Mouse (Mus musculus) v-Abl transformed pro-B cells (cell line): Measurements from ENCODE around the gene Inpp5e.
"Not testable (repeated sequence)": the region's sequence is repeated elsewhere in the genome, so short reads cannot be mapped to it uniquely, and the experiment has no call there.

Source experiments
- in situ Hi-C, 2 experiments: fragments of 400-800 bp; cut with MboI; formaldehyde crosslinking; loops; one replicate each; pipeline ENCODE4 v1.15.1; 2025; ENCODE audit not compliant: unreplicated experiment in 2 of 2

Gene Inpp5e

DNA sequence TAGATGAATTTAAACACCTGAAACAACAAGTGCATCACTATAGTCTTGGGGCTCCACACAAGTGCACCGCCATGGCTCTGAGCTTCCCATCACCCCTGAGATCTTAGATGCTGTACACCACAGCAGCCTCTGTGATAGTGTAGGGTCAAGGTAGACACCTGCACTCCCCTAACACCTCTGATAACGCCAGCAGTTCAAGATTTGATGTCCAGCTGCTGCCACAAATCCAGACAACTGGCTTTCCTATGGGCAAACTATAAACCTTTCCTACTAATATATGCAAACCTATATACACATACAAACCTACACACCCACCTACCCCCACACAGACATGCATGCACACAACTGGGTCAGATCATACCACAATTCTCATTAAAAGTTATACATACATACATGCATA lies 15.5 kb upstream of the Inpp5e start:
- in situ Hi-C loops: no loop called here

DNA sequence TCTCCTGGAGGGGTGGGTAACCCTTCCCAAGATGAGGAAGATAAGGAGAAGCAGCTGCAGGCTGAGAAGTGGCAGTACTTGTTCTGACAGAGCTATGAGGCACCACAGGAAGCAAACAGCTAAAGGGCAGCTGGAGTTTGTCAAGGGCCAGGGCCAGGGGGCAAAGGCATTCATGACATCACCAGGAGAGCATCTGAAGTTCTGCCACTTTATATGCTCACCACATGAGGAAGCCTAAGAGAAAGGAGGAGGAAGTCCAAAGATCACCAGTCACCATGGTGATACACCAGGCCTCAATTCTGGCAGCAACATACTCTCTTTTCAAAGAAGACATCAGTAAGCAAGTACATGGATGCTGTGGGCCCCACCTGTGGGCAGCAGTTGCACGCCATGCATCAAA lies 14.1 kb upstream of the Inpp5e start:
- in situ Hi-C loops: no loop called here

DNA sequence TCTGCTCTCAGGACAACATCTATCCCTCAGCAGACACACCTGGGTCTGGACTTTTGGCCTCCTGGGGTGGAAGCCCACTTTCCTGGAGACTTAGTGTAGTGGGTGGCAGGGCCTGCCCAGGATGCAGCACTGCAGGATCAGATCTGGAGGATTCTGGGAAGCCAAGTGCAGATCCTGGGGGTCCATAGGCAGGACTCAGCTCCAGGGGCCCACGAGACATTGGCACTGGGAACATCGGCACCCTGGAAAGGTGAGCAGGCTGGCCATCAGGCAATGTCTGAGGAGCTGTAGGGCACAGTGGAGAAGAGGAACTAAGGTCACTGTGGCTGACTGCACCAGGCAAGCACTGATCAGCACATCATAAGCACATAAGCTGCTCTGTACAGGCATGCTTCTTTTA lies 13.0 kb upstream of the Inpp5e start:
- in situ Hi-C loops: no loop called here

DNA sequence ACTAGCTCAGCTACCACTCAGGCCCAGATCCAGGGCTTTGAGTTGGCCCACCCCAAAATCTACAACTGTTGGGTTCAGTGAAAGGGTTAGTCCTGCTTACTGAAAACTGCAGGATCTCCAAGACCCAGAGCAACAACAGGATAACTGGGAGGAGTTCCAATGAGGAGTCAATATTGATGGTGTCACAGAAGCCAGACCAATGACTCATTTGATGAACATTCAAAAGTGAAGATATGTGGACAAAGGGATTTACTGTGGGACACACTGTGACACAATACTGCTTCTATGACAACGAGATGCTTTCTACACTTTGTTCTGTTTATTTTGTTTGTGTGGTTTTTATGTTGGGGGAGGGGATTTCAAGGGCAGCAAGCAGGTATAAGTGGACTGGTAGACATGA lies 9.1 kb upstream of the Inpp5e start:
- in situ Hi-C loops: no loop called here

DNA sequence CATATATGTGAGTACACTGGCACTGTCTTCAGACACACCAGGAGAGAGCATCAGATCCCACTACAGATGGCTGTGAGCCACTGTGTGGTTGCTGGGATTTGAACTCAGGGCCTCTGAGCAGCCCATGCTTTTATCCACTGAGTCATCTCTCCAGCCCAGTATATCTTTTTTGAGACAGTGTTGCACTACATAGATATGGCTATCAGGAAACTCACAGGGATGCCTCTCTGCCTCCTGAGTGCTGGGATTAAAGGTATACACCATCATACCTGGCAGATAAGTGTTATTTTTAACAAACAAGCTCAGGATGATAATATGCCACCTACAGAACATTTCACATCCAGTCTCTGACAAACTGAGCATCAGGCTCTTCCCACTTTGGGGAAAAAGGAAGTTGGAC lies 8.1 kb upstream of the Inpp5e start:
- in situ Hi-C loops: no loop called here

DNA sequence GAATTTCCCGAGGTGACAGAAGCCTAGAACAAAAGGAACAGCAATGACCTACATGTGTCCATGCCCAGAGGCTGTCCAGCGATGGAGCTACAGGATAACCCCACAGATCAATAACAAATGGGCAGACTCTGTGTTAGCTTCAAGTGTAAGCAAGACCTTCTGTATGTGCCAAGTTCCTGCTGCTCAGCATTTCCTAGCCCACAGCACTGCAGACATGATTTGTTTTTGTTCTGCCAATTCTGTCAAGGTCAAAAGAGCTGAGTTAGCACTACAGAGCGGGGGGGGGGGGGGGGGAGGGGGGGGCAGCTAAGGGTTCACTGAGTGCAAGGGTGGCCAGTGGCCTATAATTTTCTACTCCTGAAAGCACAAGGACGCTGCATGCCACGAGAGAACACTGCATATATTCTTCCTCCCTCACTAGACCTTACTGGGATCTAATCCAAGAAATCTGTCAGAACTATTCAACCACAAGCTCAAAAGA lies 2.0 kb upstream of the Inpp5e start:
- in situ Hi-C loops: no loop called here

DNA sequence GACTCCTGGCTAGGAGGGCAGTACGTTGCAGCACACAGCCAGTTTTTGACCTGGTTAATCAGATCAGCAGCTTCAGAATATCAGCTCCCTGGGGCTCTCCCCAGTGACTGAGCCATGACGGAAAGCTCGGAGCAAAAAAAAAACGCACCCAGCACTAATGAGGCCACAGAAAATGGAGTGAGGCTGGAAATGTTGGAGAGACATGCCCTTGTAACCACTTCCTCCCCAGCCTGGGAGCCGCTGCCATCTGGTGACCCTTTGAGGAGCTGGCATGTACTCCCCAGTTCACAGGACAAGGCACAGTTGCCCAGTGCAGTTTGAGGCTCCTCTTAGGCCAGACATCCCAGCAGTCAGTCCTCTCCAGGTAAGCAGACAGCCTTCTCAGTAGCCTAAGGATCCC lies 1.1 kb upstream of the Inpp5e start:
- in situ Hi-C loops: no loop called here

DNA sequence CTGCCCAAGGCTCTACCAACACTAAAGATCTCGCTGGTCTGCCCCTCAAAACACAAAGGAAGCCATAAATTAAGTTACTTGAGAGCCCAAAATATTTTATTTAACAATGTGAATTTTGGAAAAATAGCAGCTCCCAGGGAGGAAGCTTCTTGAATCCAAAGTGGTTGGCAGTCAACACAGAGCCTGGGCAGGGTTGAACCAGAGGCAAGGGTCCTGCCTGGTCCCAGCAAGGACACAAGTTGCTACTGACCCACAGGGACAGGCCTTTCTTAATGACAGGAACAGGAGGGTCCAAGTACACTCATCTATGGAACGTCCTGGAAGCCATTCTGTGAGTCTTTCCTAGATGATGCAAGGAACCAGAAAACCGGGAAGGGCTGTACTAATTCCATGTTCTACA lies 359 bp upstream of the Inpp5e start:
- in situ Hi-C loops: no loop called here

DNA sequence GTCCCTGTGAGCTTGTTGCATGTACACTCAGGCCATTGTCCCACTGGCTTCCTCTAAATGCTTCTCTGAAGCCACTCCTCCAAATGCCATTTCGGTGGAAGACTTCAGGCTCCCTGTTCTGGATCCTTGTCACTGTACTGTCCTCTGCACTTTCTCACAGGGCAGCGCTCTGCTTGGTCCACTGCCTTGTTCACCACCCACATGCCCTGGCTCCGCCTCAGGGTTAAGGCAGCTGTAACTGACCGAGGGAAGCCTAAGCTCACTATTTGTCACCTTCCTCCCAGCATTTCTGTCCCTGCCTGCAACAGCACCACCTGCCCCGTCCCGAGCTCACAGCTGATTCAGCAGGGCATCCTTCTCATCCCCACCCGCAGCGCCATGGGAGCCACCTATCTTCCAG lies 5.7 kb downstream of the Inpp5e start:
- in situ Hi-C loops: no loop called here

DNA sequence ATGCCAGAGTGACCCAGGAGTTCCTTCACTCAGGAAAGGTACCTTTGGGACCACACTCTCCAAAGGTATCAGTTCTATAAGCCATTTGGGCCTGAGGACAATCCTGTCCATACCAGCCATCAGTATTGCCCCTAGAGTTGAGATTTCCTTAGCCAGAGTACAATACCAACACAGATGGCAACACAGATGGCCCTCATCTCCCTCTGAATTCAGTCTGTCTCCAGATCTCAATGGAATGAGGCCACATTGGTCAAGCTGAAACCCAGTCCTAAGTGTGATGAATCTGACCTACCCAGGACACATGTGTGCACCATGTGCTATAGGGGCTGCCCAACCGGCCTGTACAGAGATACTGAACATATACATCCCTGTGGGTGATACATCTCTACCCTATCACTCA lies 6.7 kb downstream of the Inpp5e start:
- in situ Hi-C loops: no loop called here

DNA sequence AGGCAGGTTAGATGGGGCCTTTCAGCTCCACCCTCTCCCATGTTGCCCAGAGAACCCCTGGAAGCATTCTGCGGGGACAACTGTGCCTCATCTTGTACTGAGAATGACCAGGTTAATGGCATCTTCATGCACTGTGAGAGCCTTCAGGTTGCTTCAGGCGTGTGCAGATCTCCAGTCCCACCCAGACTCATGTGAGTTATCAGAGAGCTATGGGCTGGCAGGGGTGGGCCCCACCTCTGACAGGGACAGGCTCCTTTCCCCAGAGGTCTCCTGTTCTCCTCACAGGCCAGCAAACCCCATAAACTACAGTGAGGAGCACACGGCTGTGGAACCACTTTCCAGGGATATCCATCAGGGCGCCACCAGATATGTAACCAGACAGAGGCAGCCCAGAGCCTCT lies 8.0 kb downstream of the Inpp5e start:
- in situ Hi-C loops: no loop called here

DNA sequence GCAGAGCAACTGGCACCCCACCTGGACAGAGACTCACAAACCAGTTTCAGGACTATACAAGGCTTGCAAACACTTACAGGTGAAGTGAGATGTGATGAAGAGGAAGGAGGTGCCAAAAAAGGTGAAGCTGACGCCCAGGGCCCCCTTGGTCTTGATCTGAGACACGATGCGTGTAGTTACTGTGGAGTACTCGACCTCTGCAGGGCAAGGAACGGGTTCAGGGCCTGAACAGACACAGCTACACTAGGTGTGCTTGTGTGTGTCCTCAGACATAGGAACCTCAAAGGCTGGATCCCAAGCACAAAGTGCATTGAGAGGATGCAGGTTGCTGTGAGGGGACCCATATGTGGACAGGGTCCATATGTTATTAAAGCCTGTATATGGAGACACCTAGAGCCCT lies 8.7 kb downstream of the Inpp5e start:
- in situ Hi-C loops: no loop called here

DNA sequence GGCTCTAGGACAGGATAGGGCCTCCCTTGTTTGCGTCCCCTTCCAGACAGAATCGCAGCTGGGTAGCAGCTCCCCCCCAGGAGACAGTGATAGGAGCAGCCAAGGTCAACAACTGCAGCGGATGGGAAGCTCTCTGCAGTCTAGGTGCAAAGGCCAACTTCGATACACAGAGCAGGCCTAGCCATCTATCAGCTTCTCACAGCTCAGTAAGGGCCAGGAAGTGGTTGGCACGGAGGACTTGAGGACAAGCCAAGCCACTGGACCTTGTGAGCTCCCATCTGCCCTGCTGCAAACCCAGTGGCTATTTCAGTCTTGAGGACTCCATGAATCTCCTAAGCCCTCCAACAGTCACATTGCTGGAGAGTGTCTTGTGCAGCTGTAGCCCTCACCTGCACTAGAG lies 9.4 kb downstream of the Inpp5e start:
- in situ Hi-C loops: no loop called here

DNA sequence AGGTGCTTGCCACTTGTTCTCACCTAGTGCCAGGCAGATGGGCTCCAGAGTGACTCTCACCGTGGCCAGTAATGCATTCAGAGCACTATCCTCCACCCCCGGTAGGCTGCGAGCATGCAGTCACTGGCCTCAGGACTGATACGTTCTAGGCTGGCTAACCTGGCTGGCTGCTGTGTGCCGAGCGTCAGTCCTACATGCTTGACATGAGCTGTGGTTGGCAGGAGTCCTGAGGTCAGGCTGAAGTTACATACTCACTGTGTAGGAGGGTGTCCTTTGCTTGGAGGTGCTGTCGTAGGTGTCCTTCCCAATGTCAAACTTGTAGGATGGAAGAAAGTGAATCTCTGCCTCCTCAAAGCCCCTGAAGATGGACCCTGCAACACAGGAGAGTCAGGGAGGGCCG lies 10.0 kb downstream of the Inpp5e start:
- in situ Hi-C loops: no loop called here

DNA sequence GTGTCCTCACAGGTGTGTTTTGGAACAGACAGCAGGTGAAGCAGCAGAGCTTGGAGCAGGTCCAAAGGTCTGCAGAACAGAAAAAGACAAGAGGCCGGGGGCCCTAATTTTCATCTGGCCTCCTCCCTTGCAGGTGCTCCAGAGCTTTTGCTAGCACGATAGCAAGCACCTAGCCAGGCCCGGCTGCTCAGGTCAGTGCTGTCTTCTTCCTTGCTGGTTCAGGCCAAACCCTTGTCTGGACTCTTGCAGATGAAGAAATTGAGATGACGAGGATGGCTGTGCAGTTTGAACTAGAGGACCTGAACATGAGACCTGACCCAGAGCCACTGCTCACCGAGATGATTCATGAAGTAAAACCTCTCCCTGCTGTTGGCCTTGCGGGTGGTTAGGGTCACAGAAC lies 17.4 kb downstream of the Inpp5e start:
- in situ Hi-C loops: no loop called here

DNA sequence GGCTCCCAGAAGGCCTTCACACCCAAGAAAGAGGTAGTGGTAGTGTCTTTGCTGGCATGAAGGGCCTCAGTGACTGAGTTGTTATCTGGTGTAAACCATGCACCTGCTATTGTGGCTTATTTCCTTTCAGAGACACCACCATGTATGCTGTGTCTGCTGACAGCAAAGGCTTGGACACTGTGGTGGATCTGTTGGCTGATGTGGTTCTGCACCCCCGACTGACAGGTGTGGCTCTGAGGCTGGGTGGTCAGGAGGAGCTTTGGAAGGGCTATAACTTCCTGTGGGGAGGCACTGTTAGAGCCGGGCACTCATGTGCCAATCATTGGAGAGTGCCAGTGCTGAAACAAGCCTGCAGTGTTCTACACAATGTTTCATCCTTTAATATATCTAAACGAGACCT lies 18.0 kb downstream of the Inpp5e start:
- in situ Hi-C loops: no loop called here

DNA sequence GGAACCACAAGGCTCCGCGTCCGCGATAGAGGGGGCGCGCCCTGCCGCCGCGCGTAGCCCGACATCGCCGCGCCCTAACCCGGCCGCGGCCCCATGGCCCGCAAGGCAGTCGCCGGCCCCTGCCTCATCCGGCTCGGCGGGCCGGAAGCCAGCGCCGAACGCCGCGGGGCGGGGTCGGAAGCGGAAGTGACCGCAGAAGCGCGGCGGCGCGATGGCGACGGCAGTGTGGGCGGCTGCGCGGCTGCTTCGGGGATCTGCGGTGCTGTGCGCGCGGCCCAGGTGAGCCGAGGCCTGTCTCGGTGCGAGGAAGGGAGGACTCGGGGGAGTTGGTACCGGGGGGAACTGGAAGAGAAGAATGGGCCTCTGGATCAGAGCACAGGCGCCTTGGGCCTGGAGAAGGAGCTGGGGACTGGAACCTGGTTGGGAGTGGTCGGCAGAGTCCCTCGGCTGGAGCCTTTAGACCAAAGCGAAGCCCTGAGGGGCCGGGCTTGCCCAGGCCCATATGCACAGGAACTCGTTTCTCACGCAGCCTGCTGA lies 19.8 kb downstream of the Inpp5e start, which contains the start of the genes Entr1 and Pmpca:
Gene Entr1 (minus strand): TSS at position 163 of the 537 bp plus-strand sequence.
Gene Pmpca (plus strand): TSS at position 186 of the 537 bp plus-strand sequence.
- in situ Hi-C loops: no loop called here

DNA sequence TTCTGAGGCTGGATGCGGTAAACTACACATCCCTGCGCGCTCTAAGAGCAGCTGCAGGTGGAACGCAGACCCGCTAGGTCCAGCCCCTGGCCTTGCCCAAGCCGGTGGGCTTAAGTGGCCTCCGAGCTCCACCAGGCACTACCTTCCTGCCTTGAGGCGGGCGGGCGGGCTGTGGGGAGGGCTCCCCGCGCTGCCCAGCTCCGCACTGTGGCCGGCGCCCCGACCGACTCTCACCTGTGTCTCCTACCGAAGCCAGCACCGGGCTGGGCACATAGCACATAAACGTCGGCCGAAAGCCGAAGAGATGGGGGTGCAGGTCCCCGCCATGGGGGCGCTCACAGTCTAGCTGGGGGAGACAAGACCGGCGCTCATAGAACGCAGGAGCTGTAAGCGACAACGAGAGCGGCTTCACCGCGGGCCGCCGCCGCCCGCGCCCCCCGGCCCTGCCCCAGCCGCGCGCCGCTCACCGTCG lies 20.3 kb downstream of the Inpp5e start:
- in situ Hi-C loops: no loop called here

DNA sequence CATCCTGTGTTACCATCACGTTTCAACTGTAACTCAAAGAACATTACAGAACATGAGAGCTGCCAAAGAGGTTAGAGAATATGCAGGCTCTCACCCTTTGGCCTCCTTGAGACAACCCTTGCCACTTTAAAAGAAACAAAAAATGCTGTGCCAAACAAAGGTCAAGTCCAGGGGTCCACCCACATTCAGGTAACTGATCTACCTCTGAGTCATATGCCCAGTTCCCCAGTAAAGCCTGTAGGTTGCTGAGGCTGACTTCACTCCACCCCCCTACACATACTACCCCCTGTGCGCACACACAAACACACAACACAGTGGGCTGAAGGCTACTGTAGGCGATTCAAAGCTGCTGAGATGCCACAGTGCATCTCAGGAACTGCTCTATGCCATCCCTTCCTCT lies 21.3 kb downstream of the Inpp5e start:
- in situ Hi-C loops: no loop called here

DNA sequence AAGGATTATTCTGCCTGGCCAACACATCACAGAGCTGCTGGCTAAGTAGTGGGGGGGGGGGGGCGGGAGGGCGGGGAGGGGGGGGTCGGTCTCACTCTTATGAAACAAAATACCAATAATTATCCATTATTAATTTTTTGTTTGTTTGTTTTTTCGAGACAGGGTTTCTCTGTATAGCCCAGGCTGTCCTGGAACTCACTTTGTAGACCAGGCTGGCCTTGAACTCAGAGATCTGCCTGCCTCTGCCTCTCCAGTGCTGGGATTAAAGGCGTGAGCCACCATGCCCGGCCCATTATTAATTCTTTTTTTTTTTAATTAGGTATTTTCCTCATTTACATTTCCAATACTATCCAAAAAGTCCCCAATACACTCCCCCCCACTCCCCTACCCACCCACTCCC lies 28.1 kb downstream of the Inpp5e start:
- in situ Hi-C loops: not testable (repeated sequence)

DNA sequence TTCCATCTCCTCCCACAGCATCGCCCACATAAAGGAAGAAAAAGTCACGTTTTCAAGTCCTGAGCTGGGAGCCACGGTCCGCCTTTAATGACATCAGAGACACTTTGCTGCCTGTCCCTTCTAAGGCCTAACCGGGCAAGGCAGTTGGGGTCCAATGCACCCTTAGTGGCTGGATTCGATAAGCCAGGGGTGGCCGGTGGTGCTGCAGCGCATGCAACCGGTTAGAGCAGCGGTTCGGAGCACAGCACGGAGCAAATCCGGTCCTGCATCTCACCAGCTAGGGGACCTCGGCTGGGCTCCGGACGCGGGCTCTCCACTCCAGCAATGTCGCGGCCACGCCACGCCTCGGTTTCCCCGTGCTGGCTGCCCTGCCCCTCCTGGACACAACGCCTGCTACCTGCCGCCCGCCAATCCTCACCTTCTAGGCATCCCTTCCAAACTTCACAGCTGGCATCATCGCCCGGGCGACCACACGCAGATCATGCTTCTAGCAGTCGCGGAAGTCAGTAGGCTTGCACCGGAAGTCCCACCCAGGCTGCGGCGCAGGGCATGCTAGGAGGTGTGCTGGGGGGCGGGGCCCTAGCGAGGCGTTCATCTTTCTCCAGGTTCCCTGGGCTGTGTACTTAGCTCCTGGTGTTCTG lies 28.8 kb downstream of the Inpp5e start, which contains the start of gene Snapc4:
Gene Snapc4 (minus strand): TSS at position 523 of the 641 bp plus-strand sequence.
- in situ Hi-C loops: no loop called here

DNA sequence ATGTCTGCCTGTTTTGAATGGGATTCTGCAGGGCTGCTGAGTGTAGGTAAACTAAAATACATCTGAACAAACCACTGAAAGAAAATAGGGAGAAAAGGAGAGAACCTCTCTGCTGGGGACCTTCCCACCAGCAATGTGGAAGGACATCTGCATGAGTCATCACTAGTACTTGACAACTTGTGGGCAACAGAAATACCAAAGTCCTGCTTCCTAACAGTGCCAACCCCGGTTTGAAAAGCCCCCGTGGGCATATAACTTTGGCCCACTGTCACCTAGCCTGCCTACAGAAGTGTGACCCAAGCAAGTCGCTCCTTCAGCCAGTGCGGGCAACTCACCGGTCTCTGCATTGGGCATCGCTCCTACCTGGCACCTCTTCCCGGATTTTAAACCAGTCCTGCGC lies 36.6 kb downstream of the Inpp5e start:
- in situ Hi-C loops: no loop called here
